Mouse (Mus musculus) spleen, adult 12 weeks (tissue): ENCODE data around the gene Pramef20.
"Not testable (repeated sequence)": the region's sequence is repeated elsewhere in the genome, so short reads cannot be mapped to it uniquely, and the experiment has no call there.

ENCODE experiments used
- DNase-seq: peaks from one replicate; pipeline ENCODE4 v3.0.0; 2022; ENCODE audit warnings: low spot score

Gene Pramef20

GRCm38 (mm10) chr4:144377911-144378310 lies at the start of gene Pramef20:
TSS of gene Pramef20 (minus strand) at chr4:144377933.
- no peak for DNase-seq

GRCm38 (mm10) chr4:144424590-144424989 lies 46.9 kb upstream of the Pramef20 start:
- no peak for DNase-seq

- no peak for DNase-seq
These were observed 42.9 kb upstream of the Pramef20 start for GRCm38 (mm10) chr4:144420644-144421043.

DNA sequence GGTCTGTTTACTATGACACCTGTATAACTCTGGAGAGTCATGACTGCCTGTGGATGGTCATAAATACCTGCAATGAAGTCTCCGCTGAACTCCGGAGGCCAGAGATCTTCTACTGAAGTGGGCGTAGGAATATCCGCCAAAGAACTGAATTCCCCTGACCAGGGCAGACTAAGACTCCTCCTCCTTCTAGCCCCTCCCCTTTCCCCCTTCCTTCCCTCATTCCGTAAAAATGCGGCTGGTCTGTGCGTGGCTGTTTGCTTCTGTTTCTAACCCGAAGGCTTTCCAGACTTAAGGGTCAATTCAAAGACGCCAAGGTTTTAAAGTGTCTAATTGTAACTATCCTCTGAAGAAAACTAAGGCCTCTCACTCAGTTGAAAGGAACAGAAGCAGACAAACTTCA lies 30.6 kb upstream of the Pramef20 start, which contains the start of gene Pramef12:
Gene Pramef12, minus strand, starts transcription at position 175 of the 400 bp plus-strand sequence.
- DNase-seq, result no peak

DNA sequence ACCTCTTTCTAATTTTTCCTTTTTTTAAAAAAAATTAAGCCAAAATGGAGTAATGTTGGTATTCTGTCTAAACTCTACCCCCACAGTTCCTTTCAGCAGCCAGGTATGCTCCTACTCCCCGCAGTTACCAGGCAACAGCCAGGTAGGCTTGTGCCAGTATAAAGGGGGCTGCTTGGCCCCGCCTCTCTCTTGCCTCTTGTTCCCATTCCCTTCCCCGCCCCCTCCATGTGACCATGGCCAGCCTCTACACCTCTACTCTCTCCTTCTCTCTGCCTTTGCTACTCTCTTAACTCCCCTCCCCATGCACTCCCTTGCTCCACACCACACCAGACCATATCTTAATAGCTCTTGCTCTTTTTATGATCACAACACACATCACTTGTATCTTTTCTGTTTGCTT lies 28.5 kb upstream of the Pramef20 start:
- no peak for DNase-seq

DNA sequence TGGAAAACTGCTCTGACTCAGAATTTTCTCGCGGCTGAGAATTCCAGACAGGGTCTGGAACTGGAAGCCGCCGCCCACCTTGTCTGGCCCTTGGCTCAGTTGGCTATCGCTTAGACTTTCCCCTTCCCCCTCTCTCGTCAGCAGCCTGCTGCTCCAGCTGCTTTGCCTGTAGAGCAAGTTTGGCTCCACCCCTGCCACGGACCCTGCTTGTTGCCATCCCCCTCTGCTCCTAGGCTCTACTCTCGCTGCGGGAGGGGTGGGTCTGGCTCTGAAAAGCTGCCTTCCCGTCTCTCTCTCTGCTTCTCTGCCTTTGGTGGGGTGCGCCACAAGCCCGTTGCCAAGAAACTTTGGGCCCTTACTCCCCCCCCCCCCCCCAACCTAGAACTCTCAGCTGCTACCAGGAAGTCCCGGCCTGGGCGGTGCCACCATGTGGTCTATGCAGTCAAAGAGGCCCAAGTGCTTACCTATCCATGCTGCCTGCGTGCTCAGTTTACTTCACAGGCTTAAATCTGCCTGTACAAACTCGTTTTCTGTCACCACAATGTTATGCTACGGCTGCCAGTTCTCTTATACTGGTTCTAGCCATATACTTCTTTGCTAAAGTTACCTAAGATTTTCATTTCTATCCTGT lies 26.8 kb upstream of the Pramef20 start:
- DNase-seq, result no peak

GRCm38 (mm10) chr4:144402712-144403111 lies 25.0 kb upstream of the Pramef20 start:
- no peak for DNase-seq

DNA sequence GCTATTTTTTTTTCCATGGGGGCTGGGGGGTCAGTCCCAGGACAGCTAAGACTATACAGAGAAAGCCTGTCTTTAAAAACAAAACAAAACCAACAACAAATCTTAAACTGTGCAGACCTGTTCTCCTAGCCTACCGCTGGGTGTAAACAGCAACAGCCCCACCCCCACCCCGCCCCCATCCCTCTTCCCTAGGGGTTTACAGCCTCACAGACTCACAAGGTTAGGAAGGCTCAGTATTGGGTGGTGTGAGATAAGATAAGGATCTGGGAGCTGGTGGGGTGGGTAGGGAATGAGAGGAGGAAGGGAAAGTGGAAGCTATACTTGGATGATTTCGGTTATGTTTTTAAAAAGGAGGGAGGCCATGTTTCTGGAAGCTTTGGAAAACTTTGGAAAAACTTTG lies 18.6 kb upstream of the Pramef20 start:
- no peak for DNase-seq

DNA sequence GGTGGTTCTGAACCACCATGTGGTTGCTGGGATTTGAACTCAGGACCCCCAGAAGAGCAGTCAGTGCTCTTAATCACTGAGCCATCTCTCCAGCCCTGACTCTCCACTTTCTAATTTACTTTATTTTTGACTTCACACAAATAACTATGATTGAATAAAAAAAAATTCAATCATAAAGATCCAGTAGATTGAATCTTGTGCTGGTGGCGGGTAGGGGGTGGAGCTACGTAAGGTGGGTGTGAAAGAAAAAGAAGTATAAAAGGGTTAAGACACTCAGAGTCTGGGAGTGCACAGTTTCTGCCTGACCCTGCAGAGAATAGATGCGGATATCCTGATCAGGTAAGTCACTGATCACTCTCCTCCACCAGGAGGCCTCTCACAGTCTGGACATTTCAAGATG lies 20.1 kb downstream of the Pramef20 start, which contains the start of gene Gm13119:
Gene Gm13119, plus strand, starts transcription at position 301 of the 400 bp plus-strand sequence.
- not testable (repeated sequence) for DNase-seq

GRCm38 (mm10) chr4:144335856-144336255 lies 41.9 kb downstream of the Pramef20 start:
- DNase-seq, result not testable (repeated sequence)

DNA sequence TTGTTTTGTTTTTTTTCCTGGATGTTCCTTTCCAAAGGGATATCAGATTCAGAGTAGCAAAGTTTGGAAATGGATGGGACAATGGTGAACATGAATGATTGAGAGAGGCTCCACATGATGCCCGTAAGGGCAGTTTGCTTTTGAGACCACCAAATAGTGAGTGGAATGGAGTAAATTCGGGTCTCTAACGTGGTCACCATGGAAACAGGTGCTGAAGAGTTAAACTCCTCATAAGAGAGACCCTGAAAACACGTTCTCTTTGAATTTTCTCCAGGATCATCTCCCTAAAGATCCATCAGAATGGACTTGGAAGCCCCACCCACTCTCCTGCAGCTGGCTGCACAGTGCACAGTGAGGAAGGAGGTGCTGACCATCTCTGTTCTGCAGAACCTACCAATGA lies 47.8 kb downstream of the Pramef20 start, which contains the start of gene Gm13128:
Gene Gm13128, plus strand, starts transcription at position 301 of the 400 bp plus-strand sequence.
- not testable (repeated sequence) for DNase-seq
